Mouse (Mus musculus): Measurements from ENCODE around the gene Krtap28-10.

- TF ChIP-seq TAL1 (IDR thresholded peaks at IDR 0.05; ENCODE audit: low read length) (no peak), GATA1 (IDR thresholded peaks at IDR 0.05; ENCODE audit: low read length) (no peak)
Measured at GRCm38 (mm10) chr1:83039080-83039479, 3.2 kb downstream of the Krtap28-10 start.

Data from erythroblast, embryonic 14.5 days (primary cell).